ENCODE assay signal across 7 mouse cellular contexts in the genomic region with DNA sequence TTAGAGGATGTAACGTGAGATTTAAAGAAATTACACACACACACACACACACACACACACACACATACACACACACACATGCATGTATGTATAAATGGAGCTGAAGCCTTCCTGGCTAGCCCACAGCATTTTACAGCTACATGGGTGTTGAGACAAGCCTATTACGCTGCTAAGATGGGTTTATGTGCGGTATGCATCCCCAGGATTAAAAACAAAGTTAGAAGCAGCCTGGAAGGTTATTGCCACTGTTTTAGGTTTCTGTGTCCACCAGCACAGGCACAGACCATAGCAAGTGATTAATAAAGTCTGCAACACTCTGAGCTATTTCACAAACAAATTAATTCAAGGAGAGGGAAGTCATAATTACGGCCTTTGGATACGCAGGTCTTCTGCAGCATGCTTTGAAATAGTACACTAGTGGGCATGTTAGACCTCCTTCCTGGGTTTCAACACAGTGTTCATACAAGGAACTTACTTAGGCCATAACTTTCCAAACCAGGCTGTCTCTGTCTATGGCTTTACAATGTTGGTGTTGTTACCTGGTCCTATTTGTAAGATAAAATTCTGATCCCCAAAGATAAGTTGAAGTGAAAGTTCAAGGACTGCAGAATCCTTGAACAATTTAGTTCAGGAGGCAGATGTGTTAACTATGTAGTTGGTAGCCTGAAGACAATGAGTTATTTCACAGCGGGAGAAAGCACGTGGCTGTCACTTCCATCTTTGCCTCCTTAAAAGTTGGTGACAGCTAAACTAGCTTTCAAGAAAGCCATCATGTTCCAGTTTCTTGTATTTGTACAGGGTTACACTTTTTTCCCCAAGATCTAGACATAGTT. TPM values are rescaled to one million over a fixed set of nuclear protein-coding genes. Genes with fewer than 3 reads are reported as not detected.
DNase-seq lines count a peak whose midpoint lies in the region; ATAC-seq and TF ChIP-seq lines count a peak whose summit lies in the region.

No protein-coding gene starts in this region.

- DNase-seq in spleen, adult 2 months (ENCODE audit: low read depth in 1 of 2, low spot score in 2 of 2) = no peak
- DNase-seq in spleen, adult 12 weeks (ENCODE audit: low spot score) = no peak
- peak; percentile 21 for DNase-seq in embryo, embryonic 11 days
- DNase-seq in layer of hippocampus, adult 18-20 months (ENCODE audit: low spot score in 2 of 2) = no peak
- no peak for DNase-seq in left cerebral cortex, postnatal 14 days (ENCODE audit: low spot score in 2 of 2)

- peak overlapping the region; percentile 92; the same call in 1 of the 2 replicates for H3K9ac ChIP-seq in hindbrain, embryonic 15.5 days
- 0 out of 2 replicates have a peak overlapping the region, but pooled peaks have one; percentile 30 for H3K9ac ChIP-seq in midbrain, embryonic 16.5 days (ENCODE audit: low read depth, low read length)

- peaks cover 24% of the 10 kb centered on the region for H3K4me1 ChIP-seq in spleen, adult 2 months (ENCODE audit: control insufficient read depth, insufficient read depth, insufficient read length)
- peaks cover 38% of the 10 kb centered on the region for H3K4me1 ChIP-seq in hindbrain, embryonic 15.5 days (replicated peaks)
- H3K4me1 ChIP-seq in midbrain, embryonic 16.5 days (ENCODE audit: control insufficient read depth, insufficient read depth, low read length) = peaks cover 25% of the 10 kb centered on the region

- H3K4me3 ChIP-seq in spleen, adult 2 months (ENCODE audit: extremely low read depth, insufficient read depth, insufficient read length) = peak overlapping the region; percentile 96
- peak overlapping the region; percentile 96 for H3K4me3 ChIP-seq in hindbrain, embryonic 15.5 days
- H3K4me3 ChIP-seq in midbrain, embryonic 16.5 days (ENCODE audit: low read depth, low read length) = peak overlapping the region; percentile 83

- H3K9me3 ChIP-seq in hindbrain, embryonic 15.5 days = no peaks in the 10 kb centered on the region
- H3K9me3 ChIP-seq in midbrain, embryonic 16.5 days (replicated peaks; ENCODE audit: control insufficient read depth, low read length, poor library complexity, severe bottlenecking) = no peaks in the 10 kb centered on the region

- no peak for ATAC-seq in hindbrain, embryonic 15.5 days (ENCODE audit: low FRiP score, low read depth)
- ATAC-seq in midbrain, embryonic 16.5 days = no peak

- peak overlapping the region; percentile 71 for H3K4me2 ChIP-seq in hindbrain, embryonic 15.5 days
- H3K4me2 ChIP-seq in midbrain, embryonic 16.5 days (ENCODE audit: low read length) = peak overlapping the region; percentile 85

- no peak for TF ChIP-seq POLR2A in spleen, adult 2 months (IDR thresholded peaks at IDR 0.05; ENCODE audit: low read depth, low read length)

- TF ChIP-seq CTCF in spleen, adult 2 months (IDR thresholded peaks at IDR 0.05; ENCODE audit: extremely low read depth, insufficient read depth, insufficient read length, insufficient replicate concordance) = no peak

- intact Hi-C loops in left cerebral cortex, postnatal 14 days (cut with DNase I) = loop anchor here (5.0 kb wide), 1 partner anchor 110 kb away; no protein-coding TSS in a partner anchor

- peak overlapping the region; percentile 93 for H3K27ac ChIP-seq in spleen, adult 2 months (ENCODE audit: insufficient read depth, low read length)
- H3K27ac ChIP-seq in hindbrain, embryonic 15.5 days (replicated peaks) = peak overlapping the region; percentile 91; the same call in 1 of the 2 replicates
- peak overlapping the region; percentile 10; the same call in 1 of the 2 replicates for H3K27ac ChIP-seq in midbrain, embryonic 16.5 days (ENCODE audit: low read length)

- H3K27me3 ChIP-seq in spleen, adult 2 months (ENCODE audit: control insufficient read depth, insufficient read depth, low read length) = no peaks in the 10 kb centered on the region
- H3K27me3 ChIP-seq in hindbrain, embryonic 15.5 days = no peaks in the 10 kb centered on the region
- H3K27me3 ChIP-seq in midbrain, embryonic 16.5 days (ENCODE audit: control insufficient read depth, insufficient read depth, low read depth, low read length) = no peaks in the 10 kb centered on the region

- H3K36me3 ChIP-seq in spleen, adult 2 months (ENCODE audit: control insufficient read depth, insufficient read depth, low read length) = peaks cover 1% of the 10 kb centered on the region; the same call in 1 of the 2 replicates
- H3K36me3 ChIP-seq in hindbrain, embryonic 15.5 days = no peaks in the 10 kb centered on the region
- no peaks in the 10 kb centered on the region for H3K36me3 ChIP-seq in midbrain, embryonic 16.5 days (ENCODE audit: control insufficient read depth, insufficient read depth, low read length)

- 19% methylated on average over 7 of the region's 7 CpGs for WGBS in spleen, adult 2 months
- 28% methylated on average over 7 of the region's 7 CpGs for WGBS in hindbrain, embryonic 15.5 days
- 39% methylated on average over 7 of the region's 7 CpGs for WGBS in midbrain, embryonic 16.5 days

RNA-seq across cellular contexts. Expression of a gene that starts 29.7 kb away (rescaled TPM):
- 159 and 196 TPM in 2 replicates for polyA plus RNA-seq in spleen, adult 2 months (2012; rRNA removed)
- 46.0 and 47.6 TPM in 2 replicates for polyA plus RNA-seq in hindbrain, embryonic 15.5 days (2015; fragmentation: Nextera tagmentation; extraction: Ambion mirVana)
- 46.8 and 48.7 TPM in 2 replicates for polyA plus RNA-seq in midbrain, embryonic 16.5 days (2015; fragmentation: Nextera tagmentation; extraction: Ambion mirVana)
- total RNA-seq in layer of hippocampus, adult 18-20 months (2021) = 100 to 1,000 TPM; 137 to 141 TPM
- 100 to 1,000 TPM; 110 to 116 TPM for total RNA-seq in left cerebral cortex, postnatal 14 days (2021)

Comparison
In these comparisons a context has a peak if more than half of its experiments do, and no peak if none do; other contexts are left out.
1. H3K27ac ChIP-seq: peak in every context shown above with its lines; median percentile 93 in spleen, adult 2 months; 91 in hindbrain, embryonic 15.5 days; 10 in midbrain, embryonic 16.5 days.